Mouse (Mus musculus) hindbrain, embryonic 13.5 days (tissue): Measurements from ENCODE around the gene Olfm2. TPM values are rescaled to one million over a fixed set of nuclear protein-coding genes. Genes with fewer than 3 reads are reported as not detected.
A peak's percentile ranks its signal among the peaks of the same experiment; 100 is the strongest.
"Not testable (repeated sequence)": the region's sequence is repeated elsewhere in the genome, so short reads cannot be mapped to it uniquely, and the experiment has no call there.

Source experiments
- ATAC-seq: fragments of 200-750 bp; cut with Nextera tagmentation; 2 replicates; pipeline ENCODE4 v1.8.0; 2017; ENCODE audit warnings: moderate TSS enrichment; ENCODE audit not compliant: low FRiP score
- H3K27ac ChIP-seq: fragments of 300-500 bp; sonication (generic); 2 replicates; pipeline ENCODE4 v1.5.1; 2015; ENCODE audit warnings: inconsistent platforms, mild to moderate bottlenecking, moderate library complexity
- H3K27me3 ChIP-seq: fragments of 300-500 bp; sonication (generic); 2 replicates; pipeline ENCODE4 v1.6.1; 2015; ENCODE audit warnings: mild to moderate bottlenecking, inconsistent platforms
- H3K36me3 ChIP-seq: fragments of 300-500 bp; sonication (generic); 2 replicates; pipeline ENCODE4 v1.6.1; 2015; ENCODE audit warnings: mild to moderate bottlenecking, inconsistent platforms
- H3K4me1 ChIP-seq: fragments of 300-500 bp; sonication (generic); replicated peaks from 2 replicates; pipeline ENCODE4 v1.6.1; 2015; ENCODE audit warnings: inconsistent platforms
- H3K4me2 ChIP-seq: fragments of 300-500 bp; sonication (generic); 2 replicates; pipeline ENCODE4 v1.6.1; 2015; ENCODE audit warnings: inconsistent platforms, mild to moderate bottlenecking, moderate library complexity
- H3K4me3 ChIP-seq: fragments of 300-500 bp; sonication (generic); 2 replicates; pipeline ENCODE4 v1.5.1; 2015; ENCODE audit warnings: mild to moderate bottlenecking, inconsistent platforms
- H3K9ac ChIP-seq: fragments of 300-500 bp; sonication (generic); 2 replicates; pipeline ENCODE4 v1.6.1; 2015; ENCODE audit warnings: mild to moderate bottlenecking, inconsistent platforms
- H3K9me3 ChIP-seq: fragments of 300-500 bp; sonication (generic); 2 replicates; pipeline ENCODE4 v1.6.1; 2016; ENCODE audit warnings: inconsistent platforms
- WGBS: fragments of 180-500 bp; shearing (Covaris S2); methylation state at CpG from one replicate; pipeline ENCODE4 v1.1.7; 2015; 5-methylcytosine and 5-hydroxymethylcytosine counted together
- polyA plus RNA-seq: library from polyadenylated mRNA; unstranded; fragments of >200 nt; fragmentation: Nextera tagmentation; extraction: Ambion mirVana; gene quantifications from 2 replicates; pipeline ENCODE4 v1.2.1, GENCODE M21; 2015

Gene Olfm2
- polyA plus RNA-seq, 1 experiment from 2014 or later = 133 TPM

GRCm38 (mm10) chr9:20713478-20713987, 32.6 kb downstream of the Olfm2 start:
- Histone ChIP-seq H3K27me3 (no peaks in the 10 kb centered on the region), H3K27ac (peak overlapping the region; percentile 86), H3K4me1 (peaks cover 22% of the 10 kb centered on the region), H3K4me3 (no peak overlapping the region), H3K9me3 (no peaks in the 10 kb centered on the region), H3K9ac (peak overlapping the region; percentile 14), H3K4me2 (peak overlapping the region; percentile 18), H3K36me3 (peaks cover 9% of the 10 kb centered on the region)
- ATAC-seq = peak; percentile 76
- 20% methylated on average over 11 of the region's 11 CpGs for WGBS

GRCm38 (mm10) chr9:20712934-20713477, 33.1 kb downstream of the Olfm2 start:
- Histone ChIP-seq H3K27ac (peak overlapping the region; percentile 86), H3K36me3 (peaks cover 13% of the 10 kb centered on the region), H3K4me3 (no peak overlapping the region), H3K4me2 (peak overlapping the region; percentile 18), H3K4me1 (peaks cover 22% of the 10 kb centered on the region), H3K27me3 (no peaks in the 10 kb centered on the region), H3K9me3 (no peaks in the 10 kb centered on the region), H3K9ac (peak overlapping the region; percentile 14; the same call in 1 of the 2 replicates)
- peak; percentile 69 for ATAC-seq
- 49% methylated on average over 5 of the region's 5 CpGs for WGBS

- WGBS = 85% methylated on average over 3 of the region's 3 CpGs
- Histone ChIP-seq H3K36me3 (peaks cover 13% of the 10 kb centered on the region), H3K27ac (no peak overlapping the region), H3K9ac (no peak overlapping the region), H3K4me2 (no peak overlapping the region), H3K9me3 (no peaks in the 10 kb centered on the region), H3K4me3 (no peak overlapping the region), H3K27me3 (no peaks in the 10 kb centered on the region), H3K4me1 (peaks cover 22% of the 10 kb centered on the region)
- no peak for ATAC-seq
These were observed 35.7 kb downstream of the Olfm2 start for GRCm38 (mm10) chr9:20710471-20710870.

GRCm38 (mm10) chr9:20705981-20706380, 40.2 kb downstream of the Olfm2 start:
- no peak overlapping the region for H3K4me2 ChIP-seq
- no peaks in the 10 kb centered on the region for H3K9me3 ChIP-seq
- no peak for ATAC-seq
- peaks cover 16% of the 10 kb centered on the region for H3K4me1 ChIP-seq
- H3K9ac ChIP-seq = no peak overlapping the region
- WGBS = 56% methylated on average over 4 of the region's 4 CpGs
- H3K36me3 ChIP-seq = peaks cover 8% of the 10 kb centered on the region; the same call in 1 of the 2 replicates
- no peak overlapping the region for H3K4me3 ChIP-seq
- H3K27me3 ChIP-seq = no peaks in the 10 kb centered on the region
- H3K27ac ChIP-seq = no peak overlapping the region

GRCm38 (mm10) chr9:20705420-20705819, 40.7 kb downstream of the Olfm2 start:
- Histone ChIP-seq H3K9ac (no peak overlapping the region), H3K36me3 (peaks cover 11% of the 10 kb centered on the region), H3K27me3 (no peaks in the 10 kb centered on the region), H3K4me2 (no peak overlapping the region), H3K4me1 (peaks cover 16% of the 10 kb centered on the region), H3K27ac (no peak overlapping the region), H3K4me3 (no peak overlapping the region), H3K9me3 (no peaks in the 10 kb centered on the region)
- ATAC-seq = no peak

GRCm38 (mm10) chr9:20703832-20704380, 42.2 kb downstream of the Olfm2 start:
- peak; percentile 57 for ATAC-seq
- no peak overlapping the region for H3K4me3 ChIP-seq
- H3K9ac ChIP-seq = peak overlapping the region; percentile 4; the same call in 1 of the 2 replicates
- H3K36me3 ChIP-seq = peaks cover 16% of the 10 kb centered on the region
- no peaks in the 10 kb centered on the region for H3K27me3 ChIP-seq
- no peaks in the 10 kb centered on the region for H3K9me3 ChIP-seq
- 16% methylated on average over 8 of the region's 8 CpGs for WGBS
- peak overlapping the region; percentile 86 for H3K27ac ChIP-seq
- H3K4me1 ChIP-seq = peaks cover 16% of the 10 kb centered on the region
- H3K4me2 ChIP-seq = no peak overlapping the region

- 11% methylated on average over 8 of the region's 8 CpGs for WGBS
- Histone ChIP-seq H3K27ac (peak overlapping the region; percentile 63), H3K4me1 (peaks cover 50% of the 10 kb centered on the region), H3K9me3 (no peaks in the 10 kb centered on the region), H3K9ac (peak overlapping the region; percentile 55), H3K27me3 (no peaks in the 10 kb centered on the region), H3K36me3 (peaks cover 11% of the 10 kb centered on the region), H3K4me2 (no peak overlapping the region), H3K4me3 (no peak overlapping the region)
- ATAC-seq = 0 out of 2 replicates have a peak, but pooled peaks have one; percentile 29
These were observed 48.7 kb downstream of the Olfm2 start for GRCm38 (mm10) chr9:20697466-20697865.

GRCm38 (mm10) chr9:20696107-20696712, 49.9 kb downstream of the Olfm2 start:
- Histone ChIP-seq H3K4me2 (no peak overlapping the region), H3K9me3 (no peaks in the 10 kb centered on the region), H3K4me1 (peaks cover 53% of the 10 kb centered on the region), H3K27ac (peak overlapping the region; percentile 82; the same call in 1 of the 2 replicates), H3K36me3 (peaks cover 11% of the 10 kb centered on the region), H3K27me3 (no peaks in the 10 kb centered on the region), H3K4me3 (no peak overlapping the region), H3K9ac (no peak overlapping the region)
- ATAC-seq = no peak
- 41% methylated on average over 5 of the region's 5 CpGs for WGBS

- Histone ChIP-seq H3K4me1 (peaks cover 57% of the 10 kb centered on the region), H3K27ac (peak overlapping the region; percentile 82), H3K27me3 (no peaks in the 10 kb centered on the region), H3K4me2 (peak overlapping the region; percentile 51), H3K9me3 (no peaks in the 10 kb centered on the region), H3K4me3 (peak overlapping the region; percentile 25), H3K9ac (peak overlapping the region; percentile 66), H3K36me3 (peaks cover 1% of the 10 kb centered on the region; the same call in 1 of the 2 replicates)
- 2% methylated on average over 25 of the region's 25 CpGs for WGBS
- ATAC-seq = 0 out of 2 replicates have a peak, but pooled peaks have one; percentile 19
These were observed 51.4 kb downstream of the Olfm2 start for GRCm38 (mm10) chr9:20694721-20695235.

- Histone ChIP-seq H3K27ac (no peak overlapping the region), H3K27me3 (no peaks in the 10 kb centered on the region), H3K4me2 (no peak overlapping the region), H3K36me3 (no peaks in the 10 kb centered on the region), H3K4me3 (no peak overlapping the region), H3K9me3 (no peaks in the 10 kb centered on the region), H3K9ac (no peak overlapping the region), H3K4me1 (peaks cover 57% of the 10 kb centered on the region)
- WGBS = 88% methylated on average over 3 of the region's 3 CpGs
- ATAC-seq = no peak
These were observed 53.3 kb downstream of the Olfm2 start for GRCm38 (mm10) chr9:20692863-20693262.

- not testable (repeated sequence) for ATAC-seq, H3K36me3 ChIP-seq, H3K9ac ChIP-seq, H3K27me3 ChIP-seq, H3K4me3 ChIP-seq, H3K4me2 ChIP-seq, H3K9me3 ChIP-seq
- H3K4me1 ChIP-seq = peaks cover 37% of the 10 kb centered on the region
- peak overlapping the region; percentile 86; the same call in 1 of the 2 replicates for H3K27ac ChIP-seq
- 74% methylated on average over 2 of the region's 2 CpGs for whole genome bisulfite sequencing
These were observed 55.7 kb downstream of the Olfm2 start for GRCm38 (mm10) chr9:20690449-20690848.

- Histone ChIP-seq H3K9me3 (no peaks in the 10 kb centered on the region), H3K27me3 (no peaks in the 10 kb centered on the region), H3K27ac (peak overlapping the region; percentile 86), H3K36me3 (no peaks in the 10 kb centered on the region), H3K4me1 (peaks cover 31% of the 10 kb centered on the region), H3K4me2 (peak overlapping the region; percentile 25; the same call in 1 of the 2 replicates), H3K4me3 (no peak overlapping the region), H3K9ac (peak overlapping the region; percentile 51)
- WGBS = 2% methylated on average over 4 of the region's 4 CpGs
- ATAC-seq = peak; percentile 72
These were observed 56.2 kb downstream of the Olfm2 start for GRCm38 (mm10) chr9:20689913-20690312.
